Mouse (Mus musculus) embryo, embryonic 10.5 days (tissue): ENCODE measurements at regions not wholly inside any gene's neighbourhood (a gene's known extent, or its start where the extent isn't known, plus 50 kb on each side); places are given as distances from the start of the nearest gene placed in this dataset.

ENCODE experiments used
- DNase-seq: peaks from one replicate; pipeline ENCODE4 v3.0.0-alpha.2; 2015; ENCODE audit warnings: low spot score

GRCm38 (mm10) chr3:54993761-54994160 is 61.5 kb downstream of the Ccna1 start:
- DNase-seq: no peak

- DNase-seq: peak; percentile 57
Observed at GRCm38 (mm10) chr3:54990073-54990472, 65.2 kb downstream of the Ccna1 start.

- no peak for DNase-seq
Observed at GRCm38 (mm10) chr3:54989358-54989757, 65.9 kb downstream of the Ccna1 start.

GRCm38 (mm10) chr3:54981488-54981887 is 65.8 kb upstream of the Sertm1 start:
- DNase-seq: no peak

- DNase-seq: no peak
Observed at GRCm38 (mm10) chr3:54980312-54980711, 64.6 kb upstream of the Sertm1 start.

GRCm38 (mm10) chr3:54965512-54965911 is 49.8 kb upstream of the Sertm1 start:
- DNase-seq: no peak
